Mouse (Mus musculus): Measurements from ENCODE around the gene Prkcb. TPM values are rescaled to one million over a fixed set of nuclear protein-coding genes. Genes with fewer than 3 reads are reported as not detected.

Prkcb gene
- polyA plus RNA-seq, 1 experiment from 2014 or later: 24.5 TPM

DNA sequence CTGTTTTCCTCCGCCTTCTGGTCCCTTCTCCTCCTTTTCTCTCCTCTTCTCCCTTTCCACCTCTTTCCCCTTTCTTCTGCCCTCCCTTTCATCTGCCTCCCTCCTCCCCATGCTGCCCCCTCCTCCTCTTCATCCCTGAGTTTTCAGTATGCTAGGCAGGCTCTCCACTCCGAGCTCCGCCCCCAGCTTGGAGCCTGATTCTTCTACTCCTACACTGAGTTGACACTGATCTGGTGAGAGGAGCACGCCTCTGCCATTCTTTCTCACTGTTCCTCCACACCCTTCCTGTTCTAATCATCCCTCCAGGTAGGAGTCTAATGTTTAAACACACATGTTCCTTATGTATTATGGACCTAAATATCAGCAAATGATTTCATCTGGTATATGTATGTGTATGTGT, 135.3 kb downstream of the Prkcb start:
- Histone ChIP-seq H3K4me2 (replicated peaks) (no peak overlapping the region), H3K27me3 (replicated peaks) (no peaks in the 10 kb centered on the region), H3K4me1 (no peaks in the 10 kb centered on the region), H3K36me3 (no peaks in the 10 kb centered on the region), H3K4me3 (no peak overlapping the region), H3K27ac (no peak overlapping the region), H3K9me3 (no peaks in the 10 kb centered on the region), H3K9ac (no peak overlapping the region)
- 70% methylated on average over 4 of the region's 4 CpGs for WGBS
- ATAC-seq (ENCODE audit: low FRiP score, low read depth): no peak

DNA sequence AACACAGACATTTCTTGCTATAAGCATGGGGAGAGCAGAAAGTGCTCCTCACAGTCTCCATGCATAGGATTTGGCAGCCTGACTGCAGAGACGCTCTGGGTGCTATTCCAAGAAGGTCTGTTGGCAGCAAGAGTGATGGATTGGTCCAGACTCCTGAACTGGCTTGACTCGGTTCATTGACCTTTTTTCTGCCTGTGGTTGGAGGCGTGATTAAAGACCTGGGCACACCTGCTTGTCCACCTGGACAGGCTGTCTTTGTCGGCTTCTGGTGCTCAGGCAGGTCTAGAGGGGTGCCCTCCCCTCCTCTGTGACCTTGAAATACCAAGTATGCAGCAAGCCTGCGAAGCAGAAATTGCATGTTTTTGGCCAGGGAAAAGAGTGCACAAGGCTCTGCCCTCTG, 140.6 kb downstream of the Prkcb start:
- Histone ChIP-seq H3K4me2 (replicated peaks) (no peak overlapping the region), H3K27ac (no peak overlapping the region), H3K27me3 (replicated peaks) (no peaks in the 10 kb centered on the region), H3K9ac (no peak overlapping the region), H3K36me3 (no peaks in the 10 kb centered on the region), H3K4me1 (no peaks in the 10 kb centered on the region), H3K4me3 (no peak overlapping the region), H3K9me3 (no peaks in the 10 kb centered on the region)
- WGBS: 79% methylated on average over 5 of the region's 5 CpGs
- ATAC-seq (ENCODE audit: low FRiP score, low read depth): no peak

DNA sequence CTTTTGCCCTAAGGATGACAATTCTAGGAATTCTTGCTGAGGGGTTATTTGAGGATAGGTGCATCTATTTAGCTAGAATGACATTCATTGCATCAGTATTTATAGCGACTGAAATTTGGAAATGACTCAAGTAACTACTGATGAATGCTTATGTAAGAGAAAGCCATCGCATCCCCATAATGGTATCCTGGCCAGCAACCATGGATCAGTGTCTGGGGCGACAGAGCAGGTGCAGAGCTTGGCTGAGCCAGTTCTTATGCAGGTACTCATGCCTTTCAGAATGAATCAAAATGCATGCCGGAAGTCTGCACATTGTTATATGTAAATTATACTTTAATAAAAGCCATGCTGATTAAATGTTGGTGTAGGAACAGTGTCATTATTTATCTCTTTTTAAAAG, 143.8 kb downstream of the Prkcb start:
- ATAC-seq (ENCODE audit: low FRiP score, low read depth): no peak
- WGBS: 81% methylated on average over 4 of the region's 4 CpGs
- Histone ChIP-seq H3K27me3 (replicated peaks) (no peaks in the 10 kb centered on the region), H3K9me3 (no peaks in the 10 kb centered on the region), H3K4me3 (no peak overlapping the region), H3K36me3 (no peaks in the 10 kb centered on the region), H3K4me1 (no peaks in the 10 kb centered on the region), H3K4me2 (replicated peaks) (no peak overlapping the region), H3K9ac (no peak overlapping the region), H3K27ac (no peak overlapping the region)

DNA sequence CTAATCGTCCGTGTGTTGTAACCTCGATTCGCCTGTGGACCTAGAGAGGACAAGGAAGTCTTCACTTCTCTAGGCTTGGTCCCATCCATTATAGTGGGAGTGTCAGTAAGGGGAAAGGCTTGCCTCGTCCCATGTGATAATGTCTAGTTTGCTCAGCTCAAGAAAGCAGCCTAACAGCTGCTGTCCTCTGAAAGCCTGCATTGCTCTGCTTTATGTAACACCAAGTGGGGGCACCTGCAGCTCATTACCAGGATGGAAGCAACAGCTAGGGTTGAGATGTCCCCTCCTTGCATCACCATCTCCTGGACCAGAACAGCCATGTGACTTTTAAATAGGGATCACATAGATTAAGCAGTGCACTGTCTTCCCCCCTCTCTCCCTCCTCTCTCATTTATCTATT, 144.8 kb downstream of the Prkcb start:
- WGBS: 91% methylated on average over 5 of the region's 5 CpGs

DNA sequence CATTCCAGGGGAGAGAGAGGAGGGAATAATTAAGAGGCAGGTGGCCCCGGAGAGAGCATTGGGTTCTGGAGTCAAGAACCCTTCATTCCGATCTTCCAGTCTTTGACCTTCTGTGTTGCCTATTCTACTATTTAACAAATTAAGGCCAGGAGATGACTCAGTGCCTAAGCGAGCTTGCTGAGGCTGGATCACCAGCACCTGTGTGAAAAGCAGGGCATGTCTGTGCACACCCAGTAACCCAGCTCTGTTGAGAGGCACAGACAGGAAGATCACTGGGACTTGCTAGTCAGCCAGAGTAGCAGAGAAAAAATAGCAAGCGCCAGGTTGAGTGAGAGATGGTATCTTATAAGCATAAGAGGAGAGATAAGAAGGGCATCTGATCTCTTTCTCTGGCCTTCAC, 146.4 kb downstream of the Prkcb start:
- no peak overlapping the region for H3K4me3 ChIP-seq
- 82% methylated on average over 4 of the region's 4 CpGs for WGBS
- no peak overlapping the region for H3K4me2 ChIP-seq (replicated peaks)

More for the DNA sequence above, 144.8 kb downstream of the Prkcb start:
- Histone ChIP-seq H3K27me3 (replicated peaks) (no peaks in the 10 kb centered on the region), H3K36me3 (no peaks in the 10 kb centered on the region), H3K9ac (no peak overlapping the region), H3K27ac (no peak overlapping the region), H3K4me2 (replicated peaks) (no peak overlapping the region), H3K4me3 (no peak overlapping the region), H3K4me1 (no peaks in the 10 kb centered on the region), H3K9me3 (no peaks in the 10 kb centered on the region)
- no peak for ATAC-seq (ENCODE audit: low FRiP score, low read depth)

DNA sequence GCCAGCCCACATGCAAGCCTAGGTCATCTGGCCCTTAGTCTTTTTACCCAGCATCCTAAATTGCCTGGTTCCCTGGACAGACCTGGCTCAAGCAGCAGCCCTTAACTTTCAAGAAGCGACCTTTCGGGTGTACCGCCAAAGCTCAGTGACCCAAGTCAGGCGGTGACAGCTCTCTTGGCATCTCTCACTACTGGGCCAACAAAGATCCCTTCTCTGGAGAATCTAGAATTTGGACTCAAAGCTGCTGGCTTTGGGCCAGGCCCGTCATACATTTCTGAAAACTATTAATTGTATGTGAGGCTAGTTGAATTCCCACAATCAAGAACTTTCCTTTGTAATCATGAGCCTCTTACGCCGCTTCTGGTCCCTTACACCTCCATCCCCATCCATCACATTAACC, 147.0 kb downstream of the Prkcb start:
- Histone ChIP-seq H3K36me3 (no peaks in the 10 kb centered on the region), H3K9ac (no peak overlapping the region), H3K4me2 (replicated peaks) (no peak overlapping the region), H3K27ac (no peak overlapping the region), H3K27me3 (replicated peaks) (no peaks in the 10 kb centered on the region), H3K4me1 (no peaks in the 10 kb centered on the region), H3K9me3 (no peaks in the 10 kb centered on the region), H3K4me3 (no peak overlapping the region)
- 95% methylated on average over 7 of the region's 7 CpGs for WGBS
- no peak for ATAC-seq (ENCODE audit: low FRiP score, low read depth)

More for the DNA sequence above, 146.4 kb downstream of the Prkcb start:
- Histone ChIP-seq H3K9me3 (no peaks in the 10 kb centered on the region), H3K27me3 (replicated peaks) (no peaks in the 10 kb centered on the region), H3K27ac (no peak overlapping the region), H3K9ac (no peak overlapping the region), H3K4me1 (no peaks in the 10 kb centered on the region), H3K36me3 (no peaks in the 10 kb centered on the region)
- ATAC-seq (ENCODE audit: low FRiP score, low read depth): no peak

DNA sequence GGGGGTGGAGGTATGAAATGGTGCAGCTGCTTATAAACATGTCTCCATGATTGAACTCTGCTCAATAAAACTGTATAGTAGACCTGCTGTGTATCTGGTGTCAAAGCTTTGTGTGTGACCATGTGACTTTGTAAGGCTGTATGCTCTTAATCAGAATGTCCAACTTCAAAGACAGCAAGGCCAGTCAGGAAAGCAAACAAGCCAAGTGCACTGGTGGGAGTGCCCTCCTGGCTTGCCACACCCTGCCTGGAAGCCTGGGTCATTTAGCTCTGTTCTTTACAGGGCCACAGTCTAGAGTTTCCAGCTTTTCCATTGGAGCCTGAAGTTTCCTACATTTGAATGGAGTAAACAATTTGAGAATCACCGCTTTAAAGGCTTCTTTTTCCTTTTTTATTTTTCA, 148.8 kb downstream of the Prkcb start:
- ATAC-seq (ENCODE audit: low FRiP score, low read depth): no peak
- no peaks in the 10 kb centered on the region for H3K9me3 ChIP-seq
- no peaks in the 10 kb centered on the region for H3K27me3 ChIP-seq (replicated peaks)
- no peaks in the 10 kb centered on the region for H3K4me1 ChIP-seq
- no peak overlapping the region for H3K9ac ChIP-seq
- no peak overlapping the region for H3K4me3 ChIP-seq
- 91% methylated on average over 1 of the region's 1 CpGs for WGBS
- H3K36me3 ChIP-seq: no peaks in the 10 kb centered on the region
- no peak overlapping the region for H3K4me2 ChIP-seq (replicated peaks)
- H3K27ac ChIP-seq: no peak overlapping the region

DNA sequence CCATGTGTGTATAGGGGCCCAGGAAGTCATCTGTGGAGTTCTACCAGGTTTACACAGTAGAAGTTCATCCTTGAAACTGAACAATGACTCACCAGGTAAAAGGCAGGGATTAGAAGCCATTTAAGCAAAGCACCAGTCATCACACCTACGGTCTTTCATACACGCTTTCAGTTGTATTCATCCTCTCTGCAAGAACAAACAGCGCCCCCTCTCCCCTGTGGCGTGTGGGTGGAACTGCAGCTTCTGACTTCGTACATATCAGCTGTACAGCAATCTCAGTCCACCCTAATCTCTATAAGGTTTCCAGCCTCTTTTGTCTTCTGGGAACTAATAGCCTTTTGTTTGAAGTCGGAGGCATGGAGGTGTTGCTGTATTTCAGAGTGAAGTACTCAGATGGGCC, 156.5 kb downstream of the Prkcb start:
- 62% methylated on average over 6 of the region's 6 CpGs for WGBS
- no peaks in the 10 kb centered on the region for H3K4me1 ChIP-seq
- no peak for ATAC-seq (ENCODE audit: low FRiP score, low read depth)

DNA sequence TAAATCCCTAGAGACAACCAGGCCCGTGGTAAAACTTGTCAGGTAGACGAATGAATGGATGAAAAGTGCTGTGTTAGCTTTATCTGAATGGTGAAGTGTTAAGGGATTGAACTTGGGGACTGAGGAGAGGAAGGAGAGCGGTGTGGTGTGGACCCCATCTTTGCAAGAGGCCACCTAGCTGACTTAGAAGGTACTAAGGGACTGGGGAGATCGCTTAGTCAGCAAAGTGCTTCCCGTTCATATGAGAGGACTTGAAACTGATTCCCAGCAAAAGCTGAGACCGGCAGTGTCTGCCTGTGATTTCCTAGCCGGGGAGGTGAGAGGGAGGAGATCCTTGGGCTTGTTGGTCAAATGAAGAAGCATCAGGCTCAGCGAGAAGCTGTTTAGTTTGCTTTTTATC, 164.1 kb downstream of the Prkcb start:
- H3K27ac ChIP-seq: no peak overlapping the region
- H3K4me2 ChIP-seq (replicated peaks): no peak overlapping the region
- no peaks in the 10 kb centered on the region for H3K9me3 ChIP-seq
- ATAC-seq (ENCODE audit: low FRiP score, low read depth): no peak
- H3K36me3 ChIP-seq: no peaks in the 10 kb centered on the region
- 82% methylated on average over 8 of the region's 8 CpGs for WGBS
- no peaks in the 10 kb centered on the region for H3K4me1 ChIP-seq
- H3K9ac ChIP-seq: no peak overlapping the region
- no peak overlapping the region for H3K4me3 ChIP-seq
- no peaks in the 10 kb centered on the region for H3K27me3 ChIP-seq (replicated peaks)

More for the DNA sequence above, 156.5 kb downstream of the Prkcb start:
- H3K9ac ChIP-seq: no peak overlapping the region
- H3K4me3 ChIP-seq: no peak overlapping the region
- no peaks in the 10 kb centered on the region for H3K36me3 ChIP-seq
- H3K27me3 ChIP-seq (replicated peaks): no peaks in the 10 kb centered on the region
- H3K27ac ChIP-seq: no peak overlapping the region
- no peak overlapping the region for H3K4me2 ChIP-seq (replicated peaks)
- 0 out of 2 replicates have a peak, but pooled peaks cover 2% of the 10 kb centered on the region for H3K9me3 ChIP-seq

DNA sequence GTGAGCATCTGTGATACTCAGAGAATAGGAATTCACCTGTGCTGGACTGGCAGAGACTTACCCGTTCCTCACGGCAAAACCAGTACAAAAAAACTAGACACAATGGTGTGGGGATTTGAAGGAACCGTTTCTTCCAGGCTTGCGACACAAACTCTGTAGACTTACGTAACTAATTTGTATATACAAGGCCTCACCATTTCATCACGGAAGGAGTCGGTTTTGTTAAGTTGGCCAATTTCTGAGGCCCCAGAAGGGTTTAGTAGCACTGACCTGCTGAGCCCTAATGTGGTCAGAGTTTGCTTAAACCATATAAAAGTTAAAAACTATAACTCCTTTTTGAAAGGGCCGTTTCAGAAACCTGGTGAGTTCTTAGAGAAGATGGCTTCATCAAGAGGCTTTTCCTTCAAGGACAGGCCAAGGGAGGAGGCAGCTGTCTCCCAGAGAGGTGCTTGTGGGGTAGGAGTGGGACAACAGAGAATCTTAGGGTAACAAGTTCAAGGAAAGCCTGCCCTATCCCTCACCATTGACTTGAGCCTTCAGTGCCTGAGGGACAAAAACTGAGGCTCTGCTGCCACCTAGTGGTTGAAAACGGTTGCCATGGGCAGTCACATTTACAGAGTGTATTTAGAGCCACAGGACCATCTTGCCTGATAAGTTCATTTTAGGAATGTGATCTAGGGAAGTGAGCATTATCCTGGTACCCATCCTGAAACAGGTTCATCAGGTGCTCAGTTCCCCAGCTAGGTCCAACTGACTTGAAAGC, 170.8 kb downstream of the Prkcb start:
- Histone ChIP-seq H3K36me3 (no peaks in the 10 kb centered on the region), H3K9ac (no peak overlapping the region), H3K9me3 (no peaks in the 10 kb centered on the region), H3K27me3 (replicated peaks) (no peaks in the 10 kb centered on the region), H3K4me2 (replicated peaks) (no peak overlapping the region), H3K27ac (no peak overlapping the region), H3K4me3 (no peak overlapping the region), H3K4me1 (no peaks in the 10 kb centered on the region)
- WGBS: 76% methylated on average over 9 of the region's 9 CpGs
- ATAC-seq (ENCODE audit: low FRiP score, low read depth): 0 out of 2 replicates have a peak, but pooled peaks have one; percentile 50

DNA sequence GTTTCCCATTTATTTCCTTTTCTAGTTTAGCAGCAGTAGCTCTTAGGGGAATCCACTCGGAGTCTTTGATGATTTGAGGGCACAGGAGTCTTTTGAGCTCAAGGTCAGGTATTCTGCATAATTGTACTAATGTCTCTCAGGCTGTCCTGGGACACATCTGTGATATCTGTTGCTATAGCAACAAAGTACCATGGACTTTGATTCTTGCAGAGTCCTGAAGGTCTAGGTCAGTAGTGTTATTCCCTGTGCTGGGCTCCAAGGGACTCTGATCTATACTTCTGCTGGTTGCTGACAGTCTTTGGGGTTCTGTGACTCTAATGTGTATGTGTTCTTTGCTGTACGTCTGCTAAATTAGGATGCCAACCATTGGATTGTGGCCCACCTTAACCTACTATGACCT, 171.5 kb downstream of the Prkcb start:
- WGBS: 55% methylated on average over 2 of the region's 2 CpGs
- H3K27ac ChIP-seq: no peak overlapping the region
- no peak overlapping the region for H3K9ac ChIP-seq
- no peaks in the 10 kb centered on the region for H3K36me3 ChIP-seq
- no peak overlapping the region for H3K4me2 ChIP-seq (replicated peaks)
- no peak overlapping the region for H3K4me3 ChIP-seq
- H3K4me1 ChIP-seq: no peaks in the 10 kb centered on the region
- no peaks in the 10 kb centered on the region for H3K27me3 ChIP-seq (replicated peaks)
- no peaks in the 10 kb centered on the region for H3K9me3 ChIP-seq
- ATAC-seq (ENCODE audit: low FRiP score, low read depth): no peak

DNA sequence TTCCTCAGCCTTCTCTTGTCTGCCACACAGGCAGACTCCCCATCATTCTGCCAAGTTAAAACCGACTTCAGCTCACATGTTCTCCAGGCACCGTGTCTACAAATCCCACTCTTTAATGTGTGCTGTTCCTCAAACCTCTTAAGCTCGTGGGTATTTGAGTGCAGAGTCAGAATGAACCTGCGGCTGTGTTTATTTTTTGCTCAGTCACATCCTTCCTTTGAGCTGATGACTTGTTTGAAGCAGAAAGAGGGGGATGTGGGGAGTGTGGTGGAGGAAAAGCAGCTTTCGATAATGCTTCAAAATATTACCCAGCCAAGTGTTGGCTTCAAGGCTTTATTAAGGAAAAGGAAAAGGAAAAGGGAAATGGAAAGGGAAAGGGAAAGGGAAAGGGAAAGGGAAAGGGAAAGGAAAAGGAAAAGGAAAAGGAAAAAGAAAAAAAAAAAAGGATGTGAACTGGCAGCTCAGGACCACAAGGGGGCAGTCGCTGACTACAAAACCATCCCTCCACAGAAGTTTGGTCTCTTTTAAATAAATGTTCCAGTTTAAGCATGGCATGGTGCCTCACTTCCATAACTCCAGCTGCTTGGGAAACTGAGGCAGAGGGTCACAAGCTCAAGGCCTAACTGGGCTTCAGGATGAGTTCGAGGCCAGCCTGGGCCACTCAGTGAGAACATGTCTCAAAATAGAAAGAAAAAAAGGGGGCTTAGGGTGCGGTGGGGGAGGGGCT, 177.4 kb downstream of the Prkcb start:
- Histone ChIP-seq H3K27ac (no peak overlapping the region), H3K4me1 (no peaks in the 10 kb centered on the region), H3K36me3 (no peaks in the 10 kb centered on the region), H3K9me3 (no peaks in the 10 kb centered on the region), H3K4me3 (no peak overlapping the region), H3K27me3 (replicated peaks) (no peaks in the 10 kb centered on the region), H3K9ac (no peak overlapping the region), H3K4me2 (replicated peaks) (no peak overlapping the region)
- ATAC-seq (ENCODE audit: low FRiP score, low read depth): no peak
- 54% methylated on average over 8 of the region's 8 CpGs for WGBS

DNA sequence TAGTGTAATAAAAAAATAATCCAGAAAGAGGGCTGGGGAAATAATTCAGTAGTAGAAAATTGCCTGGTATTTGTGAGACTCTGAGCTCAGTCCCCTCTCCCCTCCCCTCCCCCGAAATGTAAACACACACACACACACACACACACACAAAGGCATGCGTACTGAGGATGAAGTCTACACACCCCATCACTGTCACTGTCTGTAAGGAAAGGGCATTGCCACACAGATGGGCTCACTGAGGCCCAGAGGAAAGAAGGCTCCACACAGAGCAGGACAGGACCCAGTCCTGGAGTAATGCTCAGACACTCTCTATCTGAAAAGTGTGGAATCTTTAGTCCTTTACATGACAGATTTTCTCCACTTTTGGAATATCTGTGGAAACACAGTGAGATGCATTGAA, 178.2 kb downstream of the Prkcb start:
- Histone ChIP-seq H3K9ac (no peak overlapping the region), H3K36me3 (no peaks in the 10 kb centered on the region), H3K27ac (no peak overlapping the region), H3K4me3 (no peak overlapping the region), H3K27me3 (replicated peaks) (no peaks in the 10 kb centered on the region), H3K4me2 (replicated peaks) (no peak overlapping the region), H3K4me1 (no peaks in the 10 kb centered on the region), H3K9me3 (no peaks in the 10 kb centered on the region)
- no peak for ATAC-seq (ENCODE audit: low FRiP score, low read depth)
- 80% methylated on average over 2 of the region's 2 CpGs for WGBS

Data from neural tube, embryonic 12.5 days (tissue).